Mouse (Mus musculus): ENCODE results near the gene Slc38a6.

DNA sequence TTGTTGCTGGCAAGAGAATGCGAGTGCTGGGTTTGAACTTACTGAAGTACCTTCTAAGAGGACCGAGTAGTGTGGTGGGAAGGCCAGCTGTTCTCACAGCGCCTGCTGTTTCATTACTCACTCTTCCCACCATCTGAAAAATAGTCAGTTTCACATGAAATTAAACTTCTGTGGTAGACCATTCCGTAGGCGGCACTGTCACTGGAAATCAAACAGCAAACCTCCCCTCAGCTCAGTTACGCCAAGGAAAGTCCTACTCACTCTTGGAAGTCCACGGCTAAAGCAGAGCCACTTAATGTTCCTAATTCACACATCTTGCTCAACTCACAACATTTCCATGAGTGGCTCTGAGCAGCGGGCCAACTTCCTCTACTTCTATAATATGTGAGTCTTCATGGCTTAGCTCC is 37.6 kb downstream of the Slc38a6 start:
- TF ChIP-seq CTCF (IDR thresholded peaks at IDR 0.05; ENCODE audit: borderline replicate concordance, control insufficient read depth, extremely low read depth, insufficient read depth, low read length, poor library complexity) (no peak), POLR2A (IDR thresholded peaks at IDR 0.05; ENCODE audit: control insufficient read depth, extremely low read depth, insufficient read depth, low read length, poor library complexity) (no peak)
